8 mouse cellular contexts compared by ENCODE assay signal in the genomic region with DNA sequence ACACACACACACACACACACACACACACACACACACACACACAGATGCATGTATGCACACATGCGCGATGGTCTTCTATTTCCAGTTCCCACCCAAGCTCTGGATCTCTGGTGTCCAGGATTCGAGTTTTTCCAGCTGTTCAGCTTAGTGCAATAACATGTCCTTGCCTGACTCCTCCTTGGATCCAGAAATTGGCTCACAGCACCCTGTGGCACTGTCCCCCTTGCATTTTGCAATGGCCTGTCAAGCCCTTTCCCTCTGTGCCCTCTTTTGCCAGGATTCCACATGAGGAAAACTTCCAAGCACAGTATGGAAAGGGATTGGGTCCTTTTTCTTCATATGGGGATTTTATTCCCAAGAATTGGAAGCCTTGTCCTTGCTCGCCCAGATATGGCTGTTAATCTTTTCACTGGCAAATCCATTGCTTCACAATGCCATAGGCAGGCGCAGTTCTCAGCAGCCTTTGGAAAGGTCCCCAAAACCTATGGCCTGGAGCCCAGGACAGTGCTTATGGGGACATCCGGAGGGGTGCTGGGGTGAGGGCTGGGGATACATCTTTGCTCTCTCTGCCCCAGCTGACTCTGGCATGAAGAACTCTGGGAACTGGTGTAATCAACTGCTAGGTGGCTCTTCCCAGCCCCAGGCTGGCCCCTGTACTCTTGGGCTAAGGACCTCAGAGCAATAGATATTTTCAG. TPM values are rescaled to one million over a fixed set of nuclear protein-coding genes. Genes with fewer than 3 reads are reported as not detected.
A peak's percentile ranks its signal among the peaks of the same experiment; 100 is the strongest.
DNase-seq lines count a peak whose midpoint lies in the region; ATAC-seq and TF ChIP-seq lines count a peak whose summit lies in the region.
"Had no signal": no experiment of that assay in that cellular context is flagged by ENCODE, and none has a peak within 500 bp of the region (broad histone marks: within the 10 kb centered on the region; RNA-seq: fewer than 3 reads in every experiment).

No protein-coding gene starts in this region.

- H3K4me3 ChIP-seq in embryonic facial prominence, embryonic 10.5 days: no peak overlapping the region
- peak overlapping the region; percentile 51 for H3K4me3 ChIP-seq in heart, embryonic 15.5 days
- peak overlapping the region; percentile 31 for H3K4me3 ChIP-seq in lung, embryonic 14.5 days (ENCODE audit: low read depth, low read length)
- H3K4me3 ChIP-seq in stomach, postnatal 0 days (ENCODE audit: low read depth, low read length): peak overlapping the region; percentile 36
- H3K4me3 ChIP-seq: liver, embryonic 15.5 days had no signal

- TF ChIP-seq CTCF in lung, embryonic 14.5 days (IDR thresholded peaks at IDR 0.05; ENCODE audit: low read depth): no peak
- TF ChIP-seq CTCF in stomach, postnatal 0 days (IDR thresholded peaks at IDR 0.05; ENCODE audit: low read depth): no peak; the same call in 1 of the 2 replicates

- H3K9ac ChIP-seq in heart, embryonic 15.5 days: peak overlapping the region; percentile 60
- peak overlapping the region; percentile 38; the same call in 1 of the 2 replicates for H3K9ac ChIP-seq in lung, embryonic 14.5 days
- peak overlapping the region; percentile 48; the same call in 1 of the 2 replicates for H3K9ac ChIP-seq in stomach, postnatal 0 days (ENCODE audit: low read length)
- H3K9ac ChIP-seq: liver, embryonic 15.5 days had no signal

- peak overlapping the region; percentile 71; the same call in 1 of the 2 replicates for H3K27ac ChIP-seq in embryonic facial prominence, embryonic 10.5 days (replicated peaks)
- peak overlapping the region; percentile 90 for H3K27ac ChIP-seq in heart, embryonic 15.5 days
- H3K27ac ChIP-seq in lung, embryonic 14.5 days (ENCODE audit: low read depth): peak overlapping the region; percentile 61; the same call in 1 of the 2 replicates
- peak overlapping the region; percentile 84 for H3K27ac ChIP-seq in stomach, postnatal 0 days (replicated peaks)
- H3K27ac ChIP-seq: liver, embryonic 15.5 days had no signal

- peak; percentile 31 for DNase-seq in cerebellum, adult 9-10 months
- DNase-seq in embryonic facial prominence, embryonic 10.5 days (ENCODE audit: low spot score): no peak
- DNase-seq in lung, embryonic 14.5 days: peak; percentile 35
- no peak for DNase-seq in stomach, postnatal 0 days (ENCODE audit: low spot score)

- peaks cover 67% of the 10 kb centered on the region for H3K4me1 ChIP-seq in embryonic facial prominence, embryonic 10.5 days
- H3K4me1 ChIP-seq in heart, embryonic 15.5 days (replicated peaks): peaks cover 66% of the 10 kb centered on the region
- H3K4me1 ChIP-seq in lung, embryonic 14.5 days (ENCODE audit: insufficient read depth): peaks cover 15% of the 10 kb centered on the region
- no peaks in the 10 kb centered on the region; the same call in 1 of the 2 replicates for H3K4me1 ChIP-seq in stomach, postnatal 0 days (replicated peaks; ENCODE audit: control insufficient read depth, insufficient read depth)
- H3K4me1 ChIP-seq: liver, embryonic 15.5 days had no signal

- TF ChIP-seq EP300 in stomach, postnatal 0 days (optimal IDR thresholded peaks at IDR 0.05): no peak

- ATAC-seq in heart, embryonic 15.5 days (replicated peaks; ENCODE audit: insufficient number of reproducible peaks, insufficient read depth, low FRiP score, low read depth): no peak
- peak; percentile 15; the same call in 1 of the 2 replicates for ATAC-seq in lung, embryonic 14.5 days (ENCODE audit: insufficient read depth)
- ATAC-seq in stomach, postnatal 0 days (ENCODE audit: low FRiP score, low TSS enrichment): peak; percentile 27; the same call in 1 of the 2 replicates
- ATAC-seq in inflammation-experienced regulatory T-cells, adult 6 months: no peak
- no peak for ATAC-seq in megakaryocyte progenitor cell, adult 5-6 weeks (replicated peaks; ENCODE audit: poor library complexity)

- 82% methylated on average over 6 of the region's 6 CpGs for WGBS in embryonic facial prominence, embryonic 10.5 days
- 62% methylated on average over 6 of the region's 6 CpGs for WGBS in heart, embryonic 15.5 days
- 72% methylated on average over 6 of the region's 6 CpGs for WGBS in lung, embryonic 14.5 days
- WGBS in stomach, postnatal 0 days: 68% methylated on average over 6 of the region's 6 CpGs

- no peaks in the 10 kb centered on the region for H3K9me3 ChIP-seq in embryonic facial prominence, embryonic 10.5 days
- no peaks in the 10 kb centered on the region for H3K9me3 ChIP-seq in heart, embryonic 15.5 days (replicated peaks)
- no peaks in the 10 kb centered on the region for H3K9me3 ChIP-seq in lung, embryonic 14.5 days (ENCODE audit: low read depth, low read length)
- H3K9me3 ChIP-seq in stomach, postnatal 0 days (ENCODE audit: control insufficient read depth, low read length): no peaks in the 10 kb centered on the region
- H3K9me3 ChIP-seq: liver, embryonic 15.5 days had no signal

- peak overlapping the region; percentile 68 for H3K4me2 ChIP-seq in heart, embryonic 15.5 days
- peak overlapping the region; percentile 52 for H3K4me2 ChIP-seq in lung, embryonic 14.5 days
- H3K4me2 ChIP-seq in stomach, postnatal 0 days (replicated peaks; ENCODE audit: low read depth): peak overlapping the region; percentile 43
- H3K4me2 ChIP-seq: liver, embryonic 15.5 days had no signal

- no peaks in the 10 kb centered on the region for H3K36me3 ChIP-seq in embryonic facial prominence, embryonic 10.5 days (replicated peaks)
- no peaks in the 10 kb centered on the region for H3K36me3 ChIP-seq in heart, embryonic 15.5 days
- no peaks in the 10 kb centered on the region for H3K36me3 ChIP-seq in lung, embryonic 14.5 days (ENCODE audit: insufficient read depth)
- no peaks in the 10 kb centered on the region for H3K36me3 ChIP-seq in stomach, postnatal 0 days (ENCODE audit: control insufficient read depth, insufficient read depth, low read length)
- H3K36me3 ChIP-seq: liver, embryonic 15.5 days had no signal

- H3K27me3 ChIP-seq in embryonic facial prominence, embryonic 10.5 days (replicated peaks; ENCODE audit: low read depth, poor library complexity, severe bottlenecking): peaks cover 48% of the 10 kb centered on the region
- H3K27me3 ChIP-seq in heart, embryonic 15.5 days: no peaks in the 10 kb centered on the region
- no peaks in the 10 kb centered on the region for H3K27me3 ChIP-seq in lung, embryonic 14.5 days (ENCODE audit: insufficient read depth, low read length)
- H3K27me3 ChIP-seq in stomach, postnatal 0 days (ENCODE audit: control insufficient read depth, insufficient read depth, low read length): no peaks in the 10 kb centered on the region

RNA-seq across cellular contexts. Expression of gene Atp1a2, which starts 0.9 kb away (rescaled TPM):
- 1.2 and 1.4 TPM in 2 replicates for polyA plus RNA-seq in embryonic facial prominence, embryonic 10.5 days (2016; fragmentation: Nextera tagmentation; extraction: Ambion mirVana)
- polyA plus RNA-seq in heart, embryonic 15.5 days (2015; fragmentation: Nextera tagmentation; extraction: Ambion mirVana): 17.4 and 17.9 TPM in 2 replicates
- 1.3 and 1.4 TPM in 2 replicates for polyA plus RNA-seq in lung, embryonic 14.5 days (2014; fragmentation: Nextera tagmentation; extraction: Ambion mirVana)
- 3.1 and 4.1 TPM in 2 replicates for polyA plus RNA-seq in stomach, postnatal 0 days (2015; fragmentation: Nextera tagmentation; extraction: Ambion mirVana)
- under 1 TPM in 2 of 3 experiments, not detected in 1; 0.12 to 0.52 TPM for polyA plus RNA-seq in inflammation-experienced regulatory T-cells, adult 6 months (2017; shearing (Covaris generic))
- total RNA-seq in megakaryocyte progenitor cell, adult 5-6 weeks (2015): not detected in 2 replicates
- not detected in 2 replicates for total RNA-seq in megakaryocyte progenitor cell, adult 5-6 weeks (2017)

RNA-seq across cellular contexts. Expression of gene Kcnj9, which starts 32.2 kb away (rescaled TPM):
- polyA plus RNA-seq in embryonic facial prominence, embryonic 10.5 days (2016; fragmentation: Nextera tagmentation; extraction: Ambion mirVana): 0.10 and 0.11 TPM in 2 replicates
- not detected in 2 replicates for polyA plus RNA-seq in heart, embryonic 15.5 days (2015; fragmentation: Nextera tagmentation; extraction: Ambion mirVana)
- 0.04 TPM in 1 of 2 replicates, not detected in the other for polyA plus RNA-seq in lung, embryonic 14.5 days (2014; fragmentation: Nextera tagmentation; extraction: Ambion mirVana)
- polyA plus RNA-seq in stomach, postnatal 0 days (2015; fragmentation: Nextera tagmentation; extraction: Ambion mirVana): 0.07 TPM in 2 replicates
- polyA plus RNA-seq in inflammation-experienced regulatory T-cells, adult 6 months (2017; shearing (Covaris generic)): not detected
- not detected in 2 replicates for total RNA-seq in megakaryocyte progenitor cell, adult 5-6 weeks (2015)
- total RNA-seq in megakaryocyte progenitor cell, adult 5-6 weeks (2017): not detected in 2 replicates
- polyA plus RNA-seq: liver, embryonic 15.5 days had no signal

RNA-seq across cellular contexts. Expression of gene Igsf8, which starts 35.5 kb away (rescaled TPM):
- 33.7 and 39.5 TPM in 2 replicates for polyA plus RNA-seq in embryonic facial prominence, embryonic 10.5 days (2016; fragmentation: Nextera tagmentation; extraction: Ambion mirVana)
- polyA plus RNA-seq in heart, embryonic 15.5 days (2015; fragmentation: Nextera tagmentation; extraction: Ambion mirVana): 20.6 and 35.4 TPM in 2 replicates
- polyA plus RNA-seq in lung, embryonic 14.5 days (2014; fragmentation: Nextera tagmentation; extraction: Ambion mirVana): 38.6 and 47.8 TPM in 2 replicates
- polyA plus RNA-seq in stomach, postnatal 0 days (2015; fragmentation: Nextera tagmentation; extraction: Ambion mirVana): 19.1 and 19.5 TPM in 2 replicates
- 1 to 10 TPM; 3.8 to 5.4 (median 5.2) TPM for polyA plus RNA-seq in inflammation-experienced regulatory T-cells, adult 6 months (2017; shearing (Covaris generic))
- 28.8 and 29.7 TPM in 2 replicates for total RNA-seq in megakaryocyte progenitor cell, adult 5-6 weeks (2015)
- total RNA-seq in megakaryocyte progenitor cell, adult 5-6 weeks (2017): 25.5 and 30.6 TPM in 2 replicates

RNA-seq across cellular contexts. Expression of gene Atp1a4, which starts 38.7 kb away (rescaled TPM):
- polyA plus RNA-seq in embryonic facial prominence, embryonic 10.5 days (2016; fragmentation: Nextera tagmentation; extraction: Ambion mirVana): not detected in 2 replicates
- 0.10 and 0.28 TPM in 2 replicates for polyA plus RNA-seq in heart, embryonic 15.5 days (2015; fragmentation: Nextera tagmentation; extraction: Ambion mirVana)
- not detected in 2 replicates for polyA plus RNA-seq in lung, embryonic 14.5 days (2014; fragmentation: Nextera tagmentation; extraction: Ambion mirVana)
- not detected in 2 replicates for polyA plus RNA-seq in stomach, postnatal 0 days (2015; fragmentation: Nextera tagmentation; extraction: Ambion mirVana)
- not detected for polyA plus RNA-seq in inflammation-experienced regulatory T-cells, adult 6 months (2017; shearing (Covaris generic))
- not detected in 2 replicates for total RNA-seq in megakaryocyte progenitor cell, adult 5-6 weeks (2015)
- total RNA-seq in megakaryocyte progenitor cell, adult 5-6 weeks (2017): not detected in 2 replicates

RNA-seq across cellular contexts. Expression of gene Kcnj10, which starts 44.0 kb away (rescaled TPM):
- polyA plus RNA-seq in embryonic facial prominence, embryonic 10.5 days (2016; fragmentation: Nextera tagmentation; extraction: Ambion mirVana): 0.09 and 0.15 TPM in 2 replicates
- polyA plus RNA-seq in heart, embryonic 15.5 days (2015; fragmentation: Nextera tagmentation; extraction: Ambion mirVana): 0.03 and 0.06 TPM in 2 replicates
- 0.18 and 0.24 TPM in 2 replicates for polyA plus RNA-seq in lung, embryonic 14.5 days (2014; fragmentation: Nextera tagmentation; extraction: Ambion mirVana)
- 0.17 and 0.25 TPM in 2 replicates for polyA plus RNA-seq in stomach, postnatal 0 days (2015; fragmentation: Nextera tagmentation; extraction: Ambion mirVana)
- under 1 TPM in 1 of 3 experiments, not detected in 2; 0.12 TPM for polyA plus RNA-seq in inflammation-experienced regulatory T-cells, adult 6 months (2017; shearing (Covaris generic))
- total RNA-seq in megakaryocyte progenitor cell, adult 5-6 weeks (2015): 0.20 and 0.24 TPM in 2 replicates
- 0.04 and 0.14 TPM in 2 replicates for total RNA-seq in megakaryocyte progenitor cell, adult 5-6 weeks (2017)

Comparison
In these comparisons a context has a peak if more than half of its experiments do, and no peak if none do; other contexts are left out.
1. DNase-seq: peak in cerebellum, adult 9-10 months (single experiment) and lung, embryonic 14.5 days (single experiment); none in embryonic facial prominence, embryonic 10.5 days (single experiment) and stomach, postnatal 0 days (single experiment).
2. ATAC-seq: peak in lung, embryonic 14.5 days (single experiment) and stomach, postnatal 0 days (single experiment); none in heart, embryonic 15.5 days (single experiment), inflammation-experienced regulatory T-cells, adult 6 months (single experiment) and megakaryocyte progenitor cell, adult 5-6 weeks (single experiment).
3. Peak in every context shown above with its lines, with median percentiles within 50 percentile points of each other: H3K27ac ChIP-seq, H3K4me2 ChIP-seq and H3K9ac ChIP-seq.